Mouse (Mus musculus) heart, embryonic 14.5 days (tissue): ENCODE data around the gene Myh7b. TPM values are rescaled to one million over a fixed set of nuclear protein-coding genes. Genes with fewer than 3 reads are reported as not detected.
A peak's percentile ranks its signal among the peaks of the same experiment; 100 is the strongest.

ENCODE experiments used
- ATAC-seq: fragments of 200-750 bp; cut with Nextera tagmentation; 2 replicates; pipeline ENCODE4 v1.8.0; 2017; ENCODE audit warnings: low read depth, moderate TSS enrichment; ENCODE audit not compliant: insufficient number of reproducible peaks, insufficient read depth, low FRiP score
- H3K27ac ChIP-seq, 2 experiments: fragments of 200-500 bp in 1 of 2; fragments of 300-500 bp in 1 of 2; sonication (generic) in 1 of 2; replicated peaks in 1 of 2; 2 replicates each; pipeline ENCODE4 v1.5.1; 2012 to 2014; ENCODE audit warnings: low read depth in 2 of 2, low read length in 2 of 2, control low read depth in 1 of 2, mild to moderate bottlenecking in 1 of 2, mixed read lengths in 1 of 2; ENCODE audit not compliant: control insufficient read depth in 1 of 2, insufficient read depth in 1 of 2
- H3K27me3 ChIP-seq: fragments of 300-500 bp; sonication (generic); 2 replicates; pipeline ENCODE4 v1.6.1; 2014; ENCODE audit warnings: mild to moderate bottlenecking, low read length, control low read depth; ENCODE audit not compliant: control insufficient read depth, insufficient read depth
- H3K36me3 ChIP-seq: fragments of 300-500 bp; sonication (generic); 2 replicates; pipeline ENCODE4 v1.6.1; 2014; ENCODE audit warnings: mild to moderate bottlenecking, control low read depth, low read length, mixed read lengths; ENCODE audit not compliant: control insufficient read depth, insufficient read depth
- H3K4me1 ChIP-seq, 2 experiments: fragments of 200-500 bp in 1 of 2; fragments of 300-500 bp in 1 of 2; sonication (generic) in 1 of 2; 2 replicates each; pipeline ENCODE4 v1.6.1; 2012 to 2014; ENCODE audit warnings: low read length in 2 of 2, control low read depth in 1 of 2, mixed read lengths in 1 of 2; ENCODE audit not compliant: control insufficient read depth in 2 of 2, insufficient read depth in 2 of 2
- H3K4me2 ChIP-seq: fragments of 300-500 bp; sonication (generic); 2 replicates; pipeline ENCODE4 v1.6.1; 2014; ENCODE audit warnings: mild to moderate bottlenecking, low read length
- H3K4me3 ChIP-seq, 2 experiments: fragments of 200-500 bp in 1 of 2; fragments of 300-500 bp in 1 of 2; sonication (generic) in 1 of 2; 2 replicates each; pipeline ENCODE4 v1.5.1; 2012 to 2014; ENCODE audit warnings: low read length in 2 of 2, mild to moderate bottlenecking in 2 of 2, control low read depth in 1 of 2, low read depth in 1 of 2, moderate library complexity in 1 of 2; ENCODE audit not compliant: control insufficient read depth in 1 of 2, insufficient read depth in 1 of 2
- H3K9ac ChIP-seq: fragments of 300-500 bp; sonication (generic); 2 replicates; pipeline ENCODE4 v1.6.1; 2014; ENCODE audit warnings: mild to moderate bottlenecking, low read length
- H3K9me3 ChIP-seq: fragments of 300-500 bp; sonication (generic); 2 replicates; pipeline ENCODE4 v1.6.1; 2016; ENCODE audit warnings: low read length, control low read depth; ENCODE audit not compliant: control insufficient read depth
- WGBS: fragments of 180-500 bp; shearing (Covaris S2); extraction: QIAGEN DNeasy Blood & Tissue Kit; methylation state at CpG from one replicate; pipeline ENCODE4 v1.1.7; 2014; 5-methylcytosine and 5-hydroxymethylcytosine counted together
- polyA plus RNA-seq: library from polyadenylated mRNA; unstranded; fragments of >200 nt; fragmentation: Nextera tagmentation; extraction: Ambion mirVana; gene quantifications from 2 replicates; pipeline ENCODE4 v1.2.1, GENCODE M21; 2014

Myh7b gene
- 26.5 and 27.3 TPM in 2 replicates for polyA plus RNA-seq

DNA sequence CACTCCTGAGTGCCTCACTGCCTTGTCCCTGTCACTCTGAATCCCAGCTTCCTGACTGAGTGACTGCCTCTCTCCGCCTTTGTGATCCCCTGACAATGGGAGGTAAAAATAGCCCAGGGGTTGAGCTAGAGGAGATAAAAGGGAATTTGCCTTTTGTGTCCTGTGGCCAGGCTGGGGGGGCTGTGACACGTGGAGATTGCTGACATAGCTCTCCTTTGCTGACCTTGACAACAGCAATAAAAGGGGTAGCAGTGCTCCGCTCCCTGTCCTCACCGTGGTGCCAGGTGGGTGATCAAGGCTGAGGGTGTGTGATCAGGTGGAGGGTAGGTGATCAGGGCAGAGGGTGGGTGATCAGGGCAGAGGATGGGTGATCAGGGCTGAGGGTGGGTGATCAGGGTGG, at the start of gene Myh7b:
Gene Myh7b, plus strand, starts transcription at position 235 of the 400 bp plus-strand sequence.
- Histone ChIP-seq H3K9me3 (no peaks in the 10 kb centered on the region), H3K9ac (peak within 1 kb of the TSS; percentile 83), H3K36me3 (peaks cover 29% of the 10 kb centered on the region), H3K27ac (peak within 1 kb of the TSS; percentile 90 to 93), H3K4me2 (peak within 1 kb of the TSS; percentile 82), H3K4me3 (peak within 1 kb of the TSS; percentile 55 to 61), H3K4me1 (peaks cover 17 to 40% of the 10 kb centered on the region in 2 experiments), H3K27me3 (no peaks in the 10 kb centered on the region)
- WGBS: 12% methylated on average over 4 of the region's 4 CpGs
- peak; percentile 57 for ATAC-seq

DNA sequence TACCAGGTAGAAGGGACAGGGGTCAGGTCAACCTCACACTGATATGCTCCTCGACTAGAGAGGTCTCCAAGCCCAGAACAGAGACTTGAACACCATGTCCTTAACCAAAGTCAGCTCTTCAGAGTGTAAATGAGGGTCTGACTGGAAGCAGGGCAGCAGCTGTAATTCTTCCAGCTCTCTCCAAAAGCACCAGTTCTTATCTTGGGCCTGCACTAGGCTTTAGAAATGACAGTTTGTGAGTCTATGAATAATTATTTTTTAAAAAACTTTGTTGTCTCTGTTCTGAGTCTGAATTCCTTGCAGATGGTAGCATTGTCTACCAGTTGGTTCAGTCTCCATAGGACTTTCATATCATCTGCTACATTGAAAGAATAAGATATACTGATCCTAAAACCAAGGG, 48.8 kb upstream of the Myh7b start:
- Histone ChIP-seq H3K4me2 (no peak overlapping the region), H3K4me1 (no peaks in the 10 kb centered on the region), H3K9ac (no peak overlapping the region), H3K4me3 (no peak overlapping the region), H3K36me3 (peaks cover 14% of the 10 kb centered on the region), H3K27me3 (no peaks in the 10 kb centered on the region), H3K27ac (no peak overlapping the region), H3K9me3 (no peaks in the 10 kb centered on the region)
- no peak for ATAC-seq
- WGBS: 20% methylated on average over 1 of the region's 1 CpGs

GRCm38 (mm10) chr2:155562934-155563333, 48.1 kb upstream of the Myh7b start:
- Histone ChIP-seq H3K27ac (no peak overlapping the region), H3K4me3 (no peak overlapping the region), H3K9ac (no peak overlapping the region), H3K36me3 (peaks cover 17% of the 10 kb centered on the region), H3K4me1 (no peaks in the 10 kb centered on the region), H3K9me3 (no peaks in the 10 kb centered on the region), H3K4me2 (no peak overlapping the region), H3K27me3 (no peaks in the 10 kb centered on the region)
- ATAC-seq: no peak
- 72% methylated on average over 4 of the region's 4 CpGs for WGBS

GRCm38 (mm10) chr2:155567751-155568150, 43.3 kb upstream of the Myh7b start:
- 84% methylated on average over 5 of the region's 5 CpGs for WGBS
- no peak overlapping the region for H3K4me2 ChIP-seq

DNA sequence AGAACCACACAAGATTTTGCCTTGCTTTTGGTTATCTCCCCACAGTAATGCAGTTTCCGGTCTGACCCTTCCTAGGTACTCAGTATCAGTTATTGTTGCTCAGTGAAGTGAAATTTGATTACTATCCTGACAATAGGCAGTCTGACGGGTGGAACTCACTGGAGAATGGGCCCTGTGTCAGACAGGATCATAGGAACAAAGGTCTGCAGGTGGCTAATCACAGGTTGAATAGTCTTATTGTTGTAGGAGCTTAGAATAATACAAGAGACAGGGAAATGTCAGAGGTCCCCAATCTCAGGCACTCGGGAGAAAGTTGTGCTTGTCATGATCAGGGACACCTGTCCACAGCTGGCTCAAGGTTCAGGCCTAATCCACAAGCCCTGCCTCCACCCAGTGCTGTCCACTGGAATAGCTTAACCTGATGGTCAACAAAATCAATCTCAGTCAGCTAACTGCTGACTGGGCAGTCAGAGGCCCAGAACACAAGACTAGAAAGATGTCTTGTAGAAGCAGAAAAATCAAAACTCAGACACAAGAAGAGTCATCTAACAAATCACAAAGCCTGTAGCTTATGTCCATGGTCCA, 41.7 kb upstream of the Myh7b start:
- no peak for ATAC-seq
- peaks cover 14% of the 10 kb centered on the region; the same call in 1 of the 2 replicates for H3K36me3 ChIP-seq
- H3K27ac ChIP-seq: no peak overlapping the region
- no peaks in the 10 kb centered on the region for H3K27me3 ChIP-seq
- H3K9me3 ChIP-seq: no peaks in the 10 kb centered on the region
- no peaks in the 10 kb centered on the region for H3K4me1 ChIP-seq
- 59% methylated on average over 3 of the region's 3 CpGs for WGBS
- H3K4me2 ChIP-seq: no peak overlapping the region
- H3K4me3 ChIP-seq: no peak overlapping the region
- no peak overlapping the region for H3K9ac ChIP-seq

More at GRCm38 (mm10) chr2:155567751-155568150, 43.3 kb upstream of the Myh7b start:
- no peak overlapping the region for H3K27ac ChIP-seq
- H3K9me3 ChIP-seq: no peaks in the 10 kb centered on the region
- H3K36me3 ChIP-seq: peaks cover 14% of the 10 kb centered on the region; the same call in 1 of the 2 replicates
- H3K4me3 ChIP-seq: no peak overlapping the region
- no peak for ATAC-seq
- no peaks in the 10 kb centered on the region for H3K27me3 ChIP-seq
- H3K4me1 ChIP-seq: no peaks in the 10 kb centered on the region
- no peak overlapping the region for H3K9ac ChIP-seq

GRCm38 (mm10) chr2:155573001-155573400, 38.0 kb upstream of the Myh7b start:
- 70% methylated on average over 9 of the region's 9 CpGs for WGBS
- Histone ChIP-seq H3K4me2 (no peak overlapping the region), H3K27me3 (no peaks in the 10 kb centered on the region), H3K27ac (no peak overlapping the region), H3K36me3 (peaks cover 8% of the 10 kb centered on the region), H3K4me1 (no peaks in the 10 kb centered on the region), H3K9me3 (no peaks in the 10 kb centered on the region), H3K4me3 (no peak overlapping the region), H3K9ac (no peak overlapping the region)
- ATAC-seq: no peak

GRCm38 (mm10) chr2:155573996-155574395, 37.0 kb upstream of the Myh7b start:
- Histone ChIP-seq H3K27me3 (no peaks in the 10 kb centered on the region), H3K9ac (no peak overlapping the region), H3K4me2 (no peak overlapping the region), H3K36me3 (peaks cover 12% of the 10 kb centered on the region), H3K27ac (no peak overlapping the region), H3K4me1 (no peaks in the 10 kb centered on the region), H3K4me3 (no peak overlapping the region), H3K9me3 (no peaks in the 10 kb centered on the region)
- 90% methylated on average over 7 of the region's 7 CpGs for WGBS
- ATAC-seq: no peak

DNA sequence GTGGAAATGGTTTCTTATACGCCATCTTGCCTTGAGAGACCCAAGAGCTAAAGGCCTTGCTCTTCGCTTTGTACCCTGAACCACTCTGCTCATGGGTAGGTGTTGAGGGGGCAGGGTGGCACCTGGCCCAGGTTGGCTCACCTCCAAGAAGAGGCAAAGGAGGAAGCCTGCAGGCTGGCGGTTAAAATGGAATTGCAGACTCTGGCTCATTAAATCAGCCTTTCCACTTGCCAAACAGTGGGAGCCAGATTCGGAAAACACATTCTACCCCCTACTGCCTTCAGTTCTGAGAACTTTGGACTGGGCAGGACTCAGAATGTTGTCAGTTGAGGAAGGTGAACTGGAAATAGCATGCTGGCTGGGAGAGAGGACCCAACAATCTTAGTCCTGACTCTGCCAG, 36.3 kb upstream of the Myh7b start:
- ATAC-seq: no peak
- H3K27me3 ChIP-seq: no peaks in the 10 kb centered on the region
- no peak overlapping the region for H3K27ac ChIP-seq
- no peaks in the 10 kb centered on the region for H3K4me1 ChIP-seq
- H3K4me2 ChIP-seq: no peak overlapping the region
- no peak overlapping the region for H3K9ac ChIP-seq
- H3K36me3 ChIP-seq: peaks cover 12% of the 10 kb centered on the region
- no peaks in the 10 kb centered on the region for H3K9me3 ChIP-seq
- H3K4me3 ChIP-seq: no peak overlapping the region
- WGBS: 80% methylated on average over 4 of the region's 4 CpGs
